Mouse (Mus musculus): Measurements from ENCODE around the gene Mmp7.

The Mmp7 gene

DNA sequence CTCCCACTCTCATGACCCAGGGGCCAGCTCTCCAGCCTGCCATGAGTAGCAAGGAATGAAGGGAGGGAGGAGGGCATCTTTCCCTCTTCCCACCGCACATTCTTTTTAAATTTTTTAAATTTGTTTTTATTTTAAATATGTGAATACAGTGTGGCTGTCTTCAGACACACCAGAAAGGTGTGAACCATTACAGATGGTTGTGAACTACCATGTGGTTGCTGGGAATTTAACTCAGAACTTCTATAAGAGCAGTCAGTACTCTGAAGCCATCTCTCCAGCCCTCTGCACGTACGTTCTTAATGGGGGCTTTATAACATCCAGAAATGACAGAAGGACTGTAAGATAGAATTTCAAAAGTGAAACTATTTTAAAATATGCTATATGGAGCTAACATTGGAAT is 57.0 kb downstream of the Mmp7 start:
- no peak for DNase-seq

All from lung, postnatal 4 days (tissue).